Mouse (Mus musculus) kidney, adult 2 months (tissue): ENCODE results near the gene Tmem240.

ENCODE experiments used
- CTCF ChIP-seq: fragments of 200-500 bp; conservative IDR thresholded peaks from 2 replicates; pipeline ENCODE4 v1.5.1; 2011; ENCODE audit warnings: low read depth, mild to moderate bottlenecking, control low read depth, low read length, moderate library complexity, mixed read lengths; ENCODE audit not compliant: insufficient read depth, insufficient read length
- POLR2A ChIP-seq: fragments of 200-500 bp; IDR thresholded peaks from one replicate; pipeline ENCODE4 v1.6.1; 2011; ENCODE audit warnings: low read depth, low read length, control low read depth

DNA sequence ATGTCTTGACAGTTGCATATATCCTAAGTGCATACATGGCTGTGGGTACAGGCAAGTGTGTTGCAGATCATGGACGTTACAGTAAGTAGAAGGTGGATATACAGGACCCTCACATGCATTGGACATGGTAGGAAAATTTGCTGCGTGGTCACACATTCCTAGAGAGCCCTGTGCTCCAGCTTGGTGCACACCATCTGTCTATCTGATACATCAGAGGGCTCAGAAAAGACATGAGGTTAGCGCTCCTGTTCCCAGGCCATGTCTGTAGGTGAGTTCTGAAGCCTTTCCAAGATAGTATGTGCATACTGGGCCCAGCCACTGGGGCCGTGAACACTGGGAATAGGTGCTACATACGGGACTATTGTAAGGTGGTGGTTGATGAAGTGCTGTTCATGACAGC is 1.8 kb downstream of the Tmem240 start:
- no peak for TF ChIP-seq CTCF
- no peak for TF ChIP-seq POLR2A
